Mouse (Mus musculus) liver, postnatal 0 days (tissue): ENCODE measurements at regions not wholly inside any gene's neighbourhood (a gene's known extent, or its start where the extent isn't known, plus 50 kb on each side); places are given as distances from the start of the nearest gene placed in this dataset.

Source experiments
- ATAC-seq: fragments of 200-750 bp; cut with Nextera tagmentation; 2 replicates; pipeline ENCODE4 v1.8.0; 2017; ENCODE audit warnings: mild to moderate bottlenecking, moderate library complexity
- DNase-seq: peaks from one replicate; pipeline ENCODE4 v3.0.0-alpha.2; 2016
- H3K27ac ChIP-seq: fragments of 300-500 bp; sonication (generic); 2 replicates; pipeline ENCODE4 v1.5.1; 2014; ENCODE audit warnings: antibody characterized with exemption, moderate library complexity, mild to moderate bottlenecking, low read depth
- H3K27me3 ChIP-seq: fragments of 300-500 bp; sonication (generic); 2 replicates; pipeline ENCODE4 v1.6.1; 2014; ENCODE audit warnings: low read length, control low read depth, mixed read lengths; ENCODE audit not compliant: insufficient read depth
- H3K36me3 ChIP-seq: fragments of 300-500 bp; sonication (generic); replicated peaks from 2 replicates; pipeline ENCODE4 v1.6.1; 2014; ENCODE audit warnings: mild to moderate bottlenecking, control low read depth, low read length, moderate library complexity, mixed read lengths; ENCODE audit not compliant: insufficient read depth
- H3K4me1 ChIP-seq: fragments of 300-500 bp; sonication (generic); 2 replicates; pipeline ENCODE4 v1.6.1; 2014; ENCODE audit warnings: antibody characterized with exemption, mild to moderate bottlenecking, control low read depth; ENCODE audit not compliant: insufficient read depth
- H3K4me2 ChIP-seq: fragments of 300-500 bp; sonication (generic); 2 replicates; pipeline ENCODE4 v1.6.1; 2014; ENCODE audit warnings: low read depth, mild to moderate bottlenecking, low read length, moderate library complexity, mixed read lengths
- H3K4me3 ChIP-seq: fragments of 300-500 bp; sonication (generic); 2 replicates; pipeline ENCODE4 v1.5.1; 2014; ENCODE audit warnings: low read depth, low read length
- H3K9ac ChIP-seq: fragments of 300-500 bp; sonication (generic); replicated peaks from 2 replicates; pipeline ENCODE4 v1.6.1; 2014; ENCODE audit warnings: mild to moderate bottlenecking, moderate library complexity
- H3K9me3 ChIP-seq: fragments of 300-500 bp; sonication (generic); 2 replicates; pipeline ENCODE4 v1.6.1; 2016; ENCODE audit warnings: mild to moderate bottlenecking, control low read depth, low read length, mixed read lengths
- CTCF ChIP-seq: sonication (generic); IDR thresholded peaks from 2 replicates; pipeline ENCODE4 v1.5.1; 2016; ENCODE audit warnings: antibody characterized with exemption, low read depth
- EP300 ChIP-seq: IDR thresholded peaks from 2 replicates; pipeline ENCODE4 v1.6.1; 2016; ENCODE audit warnings: antibody characterized with exemption, low read depth, mild to moderate bottlenecking
- WGBS: fragments of 180-500 bp; shearing (Covaris S2); extraction: QIAGEN DNeasy Blood & Tissue Kit; methylation state at CpG from one replicate; pipeline ENCODE4 v1.1.7; 2014; ENCODE audit not compliant: insufficient replicate concordance; 5-methylcytosine and 5-hydroxymethylcytosine counted together

DNA sequence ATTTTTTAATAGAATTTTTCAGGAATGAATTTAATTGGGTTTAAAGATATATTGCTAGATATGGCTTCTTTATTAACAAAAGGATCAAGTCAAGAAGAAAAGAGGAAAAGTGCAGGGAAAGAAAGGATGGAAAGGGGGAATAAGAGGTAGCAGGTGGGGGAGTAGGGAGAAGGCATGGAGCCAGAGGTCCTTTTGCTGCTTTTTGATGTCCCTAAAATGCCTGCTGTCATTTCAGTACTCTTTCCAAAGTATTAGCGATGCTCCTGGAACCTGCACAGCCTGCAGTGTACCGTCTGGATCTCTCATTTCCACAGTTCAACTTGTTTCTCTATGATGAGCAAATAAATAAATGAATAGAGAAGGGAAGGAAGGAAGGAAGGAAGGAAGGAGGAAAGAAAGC, 240.4 kb upstream of the Hnrnpa3 start:
- H3K27me3 ChIP-seq = no peaks in the 10 kb centered on the region
- H3K27ac ChIP-seq = no peak overlapping the region
- no peak overlapping the region for H3K9ac ChIP-seq
- H3K4me1 ChIP-seq = no peaks in the 10 kb centered on the region
- H3K4me2 ChIP-seq = no peak overlapping the region
- no peaks in the 10 kb centered on the region for H3K9me3 ChIP-seq
- ATAC-seq = no peak
- WGBS = 71% methylated on average over 2 of the region's 2 CpGs
- DNase-seq = no peak
- no peaks in the 10 kb centered on the region for H3K36me3 ChIP-seq
- H3K4me3 ChIP-seq = no peak overlapping the region
- TF ChIP-seq EP300 (no peak), CTCF (no peak)

DNA sequence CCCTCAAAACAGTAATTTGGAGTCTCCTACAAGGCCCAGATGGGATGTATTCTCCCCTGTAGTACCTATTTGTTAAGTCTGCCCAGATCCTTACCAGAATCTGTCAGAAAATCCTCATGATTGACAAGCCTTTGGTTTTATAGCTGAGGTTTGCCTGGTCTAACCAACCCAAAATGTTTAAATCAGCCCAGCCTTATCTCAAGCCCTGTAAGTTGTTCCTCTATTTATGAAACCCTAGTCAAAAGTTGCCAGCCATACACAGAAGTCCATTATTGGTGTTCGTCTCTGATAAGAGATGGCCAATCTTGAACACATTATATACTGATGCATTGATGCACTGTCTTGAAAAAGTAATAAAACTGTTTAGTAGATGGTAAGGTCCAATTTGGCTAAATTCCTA, 239.9 kb upstream of the Hnrnpa3 start:
- Histone ChIP-seq H3K9ac (no peak overlapping the region), H3K27ac (no peak overlapping the region), H3K4me3 (no peak overlapping the region), H3K9me3 (no peaks in the 10 kb centered on the region), H3K36me3 (no peaks in the 10 kb centered on the region), H3K27me3 (no peaks in the 10 kb centered on the region), H3K4me2 (no peak overlapping the region), H3K4me1 (no peaks in the 10 kb centered on the region)
- 79% methylated on average over 1 of the region's 1 CpGs for WGBS
- no peak for DNase-seq
- TF ChIP-seq CTCF = no peak
- no peak for TF ChIP-seq EP300
- no peak for ATAC-seq

DNA sequence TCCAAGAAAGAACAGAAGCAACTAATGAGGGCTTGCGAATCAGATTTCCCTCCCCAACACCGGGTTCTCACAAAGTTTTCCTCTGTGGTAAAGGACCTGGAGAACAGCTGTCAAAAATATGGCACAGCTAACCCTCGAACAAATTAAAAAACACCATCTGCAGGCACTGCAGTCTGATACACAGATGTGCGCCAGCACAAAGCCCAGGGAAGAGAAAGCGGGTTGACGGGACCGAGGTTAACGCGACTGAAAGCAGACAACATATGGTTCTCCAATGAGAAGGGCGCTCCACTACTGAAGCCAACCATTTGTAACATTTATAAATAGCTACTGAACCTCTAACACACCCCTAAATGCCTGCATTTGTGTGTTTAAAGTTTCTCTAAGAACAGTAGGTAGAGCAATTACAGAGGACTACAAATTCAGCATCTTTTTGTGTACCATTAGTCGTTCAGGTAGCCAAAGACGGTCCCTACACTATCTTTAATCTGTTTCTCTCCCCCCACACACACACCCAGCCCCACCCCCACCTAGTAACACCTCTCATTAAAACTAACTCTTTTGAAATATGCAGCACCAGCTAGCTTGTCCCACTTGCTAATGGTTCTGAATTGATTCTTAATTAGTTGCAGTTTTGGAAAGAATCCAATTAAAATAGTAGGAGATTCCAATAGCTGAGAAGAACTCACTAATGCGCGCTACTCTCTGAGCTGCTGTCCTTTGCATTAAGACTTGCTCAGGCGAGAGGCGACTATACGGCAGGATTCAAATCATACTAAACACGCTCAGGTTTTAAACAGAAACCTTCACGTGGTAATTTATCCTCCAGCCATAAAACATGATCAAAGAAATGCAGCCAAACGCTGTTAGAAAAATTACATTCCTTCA, 236.0 kb upstream of the Hnrnpa3 start:
- 80% methylated on average over 20 of the region's 20 CpGs for WGBS
- Histone ChIP-seq H3K27ac (no peak overlapping the region), H3K4me2 (no peak overlapping the region), H3K27me3 (no peaks in the 10 kb centered on the region), H3K4me3 (no peak overlapping the region), H3K4me1 (no peaks in the 10 kb centered on the region), H3K36me3 (no peaks in the 10 kb centered on the region), H3K9me3 (no peaks in the 10 kb centered on the region), H3K9ac (no peak overlapping the region)
- no peak for TF ChIP-seq CTCF
- no peak for TF ChIP-seq EP300
- DNase-seq = no peak
- ATAC-seq = no peak

DNA sequence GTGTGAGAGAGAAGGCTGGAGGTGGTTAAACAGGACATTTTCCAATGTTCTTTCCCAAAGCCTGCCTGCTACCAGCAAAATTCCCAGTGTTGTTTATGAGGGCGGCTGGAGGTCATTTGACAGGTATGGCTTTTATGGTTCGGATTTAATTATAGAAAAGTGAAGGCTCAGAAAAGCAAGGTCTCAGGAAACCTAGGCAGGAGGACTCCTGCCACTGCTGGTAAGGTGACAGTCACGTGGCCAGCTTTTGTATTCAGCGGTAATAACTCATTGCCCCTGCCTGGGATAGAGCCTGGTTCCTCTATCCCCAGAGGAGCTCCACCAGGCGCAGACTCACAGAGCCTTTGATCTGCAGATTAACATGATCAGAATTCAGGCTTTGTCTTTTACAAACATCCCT, 235.2 kb upstream of the Hnrnpa3 start:
- 38% methylated on average over 5 of the region's 5 CpGs for WGBS
- no peaks in the 10 kb centered on the region for H3K4me1 ChIP-seq
- no peak overlapping the region for H3K9ac ChIP-seq
- H3K27me3 ChIP-seq = no peaks in the 10 kb centered on the region
- H3K36me3 ChIP-seq = no peaks in the 10 kb centered on the region
- TF ChIP-seq EP300 (no peak), CTCF (no peak)
- no peak for ATAC-seq
- H3K9me3 ChIP-seq = no peaks in the 10 kb centered on the region
- DNase-seq = no peak
- H3K27ac ChIP-seq = no peak overlapping the region
- no peak overlapping the region for H3K4me3 ChIP-seq
- no peak overlapping the region for H3K4me2 ChIP-seq

DNA sequence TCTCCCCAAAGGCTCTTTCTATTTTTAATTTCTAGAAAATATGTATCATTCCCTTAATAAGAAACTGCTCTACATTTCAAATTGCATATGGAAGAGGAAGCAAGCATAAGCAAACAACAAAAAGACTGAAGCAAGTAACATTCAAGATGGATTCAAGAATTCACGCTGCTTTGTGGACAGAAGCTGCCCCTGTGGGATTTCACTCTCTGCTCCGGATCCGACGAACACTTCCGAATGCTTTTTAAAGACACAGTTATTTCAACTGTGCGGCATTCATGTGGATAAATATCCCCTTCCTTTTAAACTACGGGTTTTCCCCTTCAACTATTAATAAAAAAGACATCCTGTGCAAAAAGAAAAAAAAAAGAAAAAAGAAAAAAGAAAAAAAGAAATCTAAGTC, 234.7 kb upstream of the Hnrnpa3 start:
- ATAC-seq = no peak
- Histone ChIP-seq H3K27ac (no peak overlapping the region), H3K4me2 (no peak overlapping the region), H3K9me3 (no peaks in the 10 kb centered on the region), H3K36me3 (no peaks in the 10 kb centered on the region), H3K4me1 (no peaks in the 10 kb centered on the region), H3K4me3 (no peak overlapping the region), H3K9ac (no peak overlapping the region), H3K27me3 (no peaks in the 10 kb centered on the region)
- WGBS = 63% methylated on average over 7 of the region's 7 CpGs
- DNase-seq = no peak
- no peak for TF ChIP-seq EP300
- TF ChIP-seq CTCF = no peak

DNA sequence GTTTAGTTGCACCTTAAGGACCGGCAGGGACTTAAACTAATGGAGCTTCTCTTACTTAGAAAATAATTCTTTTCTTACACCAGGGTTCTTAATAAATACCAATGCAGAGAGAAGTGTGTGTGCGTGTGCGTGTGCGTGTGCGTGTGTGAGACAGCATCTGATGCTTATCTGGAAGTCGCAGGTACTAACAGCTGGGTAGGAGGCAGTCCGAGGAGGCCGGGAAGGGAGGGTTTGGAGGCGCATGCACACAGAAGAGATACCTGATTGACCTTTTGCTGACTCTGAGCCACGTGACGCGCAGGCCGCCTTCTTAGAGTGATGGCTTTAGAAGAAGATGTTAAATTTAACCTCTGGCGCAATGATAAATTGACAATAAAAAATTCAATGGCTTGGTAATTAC, 234.2 kb upstream of the Hnrnpa3 start:
- ATAC-seq = no peak
- TF ChIP-seq EP300 = no peak
- no peak for TF ChIP-seq CTCF
- 76% methylated on average over 14 of the region's 14 CpGs for WGBS

More for the DNA sequence above, 234.2 kb upstream of the Hnrnpa3 start:
- H3K4me3 ChIP-seq = no peak overlapping the region
- H3K36me3 ChIP-seq = no peaks in the 10 kb centered on the region
- no peak overlapping the region for H3K9ac ChIP-seq
- no peaks in the 10 kb centered on the region for H3K27me3 ChIP-seq
- no peak overlapping the region for H3K27ac ChIP-seq
- H3K4me2 ChIP-seq = no peak overlapping the region
- no peak for DNase-seq
- no peaks in the 10 kb centered on the region for H3K4me1 ChIP-seq
- H3K9me3 ChIP-seq = no peaks in the 10 kb centered on the region
